Mouse (Mus musculus) thymus, adult 2 months (tissue): ENCODE results near the gene Dennd6b.

Experiments
- CTCF ChIP-seq: fragments of 200-500 bp; IDR thresholded peaks from 2 replicates; pipeline ENCODE4 v1.5.1; 2012; ENCODE audit warnings: mild to moderate bottlenecking, control low read depth, low read length, moderate library complexity, borderline replicate concordance; ENCODE audit not compliant: control insufficient read depth, poor library complexity, insufficient read depth; ENCODE audit errors: extremely low read depth
- POLR2A ChIP-seq: fragments of 200-500 bp; IDR thresholded peaks from 2 replicates; pipeline ENCODE4 v1.6.1; 2012; ENCODE audit warnings: mild to moderate bottlenecking, low read length, control low read depth, moderate library complexity; ENCODE audit not compliant: control insufficient read depth, poor library complexity, insufficient read depth; ENCODE audit errors: extremely low read depth

DNA sequence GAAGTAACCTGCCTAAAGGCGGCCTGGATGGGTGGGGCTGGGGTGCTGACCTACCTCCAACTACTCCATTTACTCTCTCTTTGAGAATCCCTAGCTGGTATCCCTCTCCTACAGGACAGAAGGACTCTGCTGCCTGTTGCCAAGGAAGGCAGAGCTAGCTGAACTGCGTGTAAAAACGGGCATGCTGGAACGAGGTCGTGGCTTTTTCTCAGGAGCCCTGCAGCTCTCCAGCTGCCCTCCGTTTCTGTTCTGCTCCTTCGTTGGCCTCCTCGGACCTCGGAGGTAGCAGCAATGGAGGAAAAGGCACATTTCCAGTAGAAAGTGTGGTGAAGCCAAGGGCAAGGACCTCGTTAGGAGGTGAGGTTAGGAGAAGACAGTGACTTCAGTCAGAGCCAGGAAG is 27.4 kb downstream of the Dennd6b start:
- TF ChIP-seq POLR2A (no peak), CTCF (no peak)
